ENCODE assay signal across 8 mouse cellular contexts in genomic region chr11:77492311-77492871, GRCm38 (mm10). TPM values are rescaled to one million over a fixed set of nuclear protein-coding genes. Genes with fewer than 3 reads are reported as not detected.
DNase-seq lines count a peak whose midpoint lies in the region; ATAC-seq and TF ChIP-seq lines count a peak whose summit lies in the region.
"Had no signal": no experiment of that assay in that cellular context is flagged by ENCODE, and none has a peak within 500 bp of the region (broad histone marks: within the 10 kb centered on the region; RNA-seq: fewer than 3 reads in every experiment).

No protein-coding gene starts in this region.

- peak overlapping the region; percentile 65 for H3K27ac ChIP-seq in bone marrow, adult 2 months (ENCODE audit: control insufficient read depth, insufficient read depth, low read depth, low read length, poor library complexity)
- H3K27ac ChIP-seq in forebrain, embryonic 12.5 days: peak overlapping the region; percentile 86
- no peak overlapping the region for H3K27ac ChIP-seq in neural tube, embryonic 12.5 days

- H3K36me3 ChIP-seq in forebrain, embryonic 12.5 days (replicated peaks): no peaks in the 10 kb centered on the region
- no peaks in the 10 kb centered on the region for H3K36me3 ChIP-seq in neural tube, embryonic 12.5 days

- no peaks in the 10 kb centered on the region for H3K27me3 ChIP-seq in forebrain, embryonic 12.5 days
- H3K27me3 ChIP-seq in neural tube, embryonic 12.5 days (replicated peaks): no peaks in the 10 kb centered on the region

- TF ChIP-seq CTCF in bone marrow, adult 2 months (IDR thresholded peaks at IDR 0.05; ENCODE audit: control insufficient read depth, insufficient read depth, low read length): no peak

- H3K4me1 ChIP-seq in bone marrow, adult 2 months (ENCODE audit: control insufficient read depth, insufficient read depth, low read length): peaks cover 5% of the 10 kb centered on the region; the same call in 1 of the 2 replicates
- peaks cover 72% of the 10 kb centered on the region for H3K4me1 ChIP-seq in forebrain, embryonic 12.5 days
- H3K4me1 ChIP-seq in neural tube, embryonic 12.5 days: peaks cover 62% of the 10 kb centered on the region

- no peak for ATAC-seq in forebrain, embryonic 12.5 days (ENCODE audit: low FRiP score)
- ATAC-seq in neural tube, embryonic 12.5 days (ENCODE audit: low FRiP score, low read depth): no peak
- ATAC-seq in inflammation-experienced regulatory T-cells, adult 6 months: no peak

- DNase-seq in layer of hippocampus, adult 9-11 months: peak; percentile 76
- DNase-seq in layer of hippocampus, adult 11-12 months (ENCODE audit: low spot score): no peak
- peak; percentile 43 for DNase-seq in left cerebral cortex, postnatal 4 days

- peak overlapping the region; percentile 96 for H3K9ac ChIP-seq in forebrain, embryonic 12.5 days
- H3K9ac ChIP-seq in neural tube, embryonic 12.5 days: peak overlapping the region; percentile 57; the same call in 1 of the 2 replicates

- H3K4me2 ChIP-seq in forebrain, embryonic 12.5 days: peak overlapping the region; percentile 77
- H3K4me2 ChIP-seq in neural tube, embryonic 12.5 days (replicated peaks): peak overlapping the region; percentile 68

- no peak for TF ChIP-seq POLR2A in bone marrow, adult 2 months (IDR thresholded peaks at IDR 0.05; ENCODE audit: borderline replicate concordance, control insufficient read depth, low read depth, low read length)

- intact Hi-C loops in left cerebral cortex, postnatal 4 days (cut with DNase I): no loop called here

- peak overlapping the region; percentile 84 for H3K4me3 ChIP-seq in bone marrow, adult 2 months (replicated peaks; ENCODE audit: control insufficient read depth, low read depth, low read length)
- H3K4me3 ChIP-seq in forebrain, embryonic 12.5 days (replicated peaks): peak overlapping the region; percentile 95
- peak overlapping the region; percentile 97 for H3K4me3 ChIP-seq in neural tube, embryonic 12.5 days

- H3K9me3 ChIP-seq in forebrain, embryonic 12.5 days: no peaks in the 10 kb centered on the region
- H3K9me3 ChIP-seq in neural tube, embryonic 12.5 days: no peaks in the 10 kb centered on the region

- 1% methylated on average over 15 of the region's 18 CpGs for WGBS in bone marrow, adult 2 months
- under 1% methylated on average over 18 of the region's 18 CpGs for WGBS in forebrain, embryonic 12.5 days
- under 1% methylated on average over 16 of the region's 18 CpGs for WGBS in neural tube, embryonic 12.5 days

RNA-seq across cellular contexts. Expression of gene Git1, which starts 1.0 kb away (rescaled TPM):
- polyA plus RNA-seq in bone marrow, adult 2 months (2011; ENCODE audit: insufficient read depth, insufficient read length, low replicate concordance, missing spikeins): 10.2 and 16.1 TPM in 2 replicates
- polyA plus RNA-seq in forebrain, embryonic 12.5 days (2016; fragmentation: Nextera tagmentation; extraction: Ambion mirVana): 14.6 and 14.8 TPM in 2 replicates
- total RNA-seq in left cerebral cortex, postnatal 4 days (2021): 100 to 1,000 TPM; 150 to 151 TPM
- polyA plus RNA-seq in neural tube, embryonic 12.5 days (2016; fragmentation: Nextera tagmentation; extraction: Ambion mirVana): 12.5 and 14.4 TPM in 2 replicates
- polyA plus RNA-seq in inflammation-experienced regulatory T-cells, adult 6 months (2017; shearing (Covaris generic)): 10 to 100 TPM in 2 of 3 experiments, 1 to 10 TPM in 1; 9.4 to 13.7 (median 11.0) TPM

RNA-seq across cellular contexts. Expression of gene Ankrd13b, which starts 2.9 kb away (rescaled TPM):
- polyA plus RNA-seq in bone marrow, adult 2 months (2011; ENCODE audit: insufficient read depth, insufficient read length, low replicate concordance, missing spikeins): 3.1 and 5.7 TPM in 2 replicates
- polyA plus RNA-seq in forebrain, embryonic 12.5 days (2016; fragmentation: Nextera tagmentation; extraction: Ambion mirVana): 23.0 and 25.1 TPM in 2 replicates
- total RNA-seq in left cerebral cortex, postnatal 4 days (2021): 100 to 1,000 TPM; 216 to 217 TPM
- polyA plus RNA-seq in neural tube, embryonic 12.5 days (2016; fragmentation: Nextera tagmentation; extraction: Ambion mirVana): 33.8 and 39.7 TPM in 2 replicates
- polyA plus RNA-seq in inflammation-experienced regulatory T-cells, adult 6 months (2017; shearing (Covaris generic)): 1 to 10 TPM in 1 of 3 experiments, under 1 TPM in 2; 0.39 to 1.6 (median 0.91) TPM

RNA-seq across cellular contexts. Expression of gene Abhd15, which starts 22.5 kb away (rescaled TPM):
- polyA plus RNA-seq in bone marrow, adult 2 months (2011; ENCODE audit: insufficient read depth, insufficient read length, low replicate concordance, missing spikeins): 0.61 and 5.6 TPM in 2 replicates
- 3.8 and 4.8 TPM in 2 replicates for polyA plus RNA-seq in forebrain, embryonic 12.5 days (2016; fragmentation: Nextera tagmentation; extraction: Ambion mirVana)
- under 1 TPM; 0.50 to 0.54 TPM for total RNA-seq in left cerebral cortex, postnatal 4 days (2021)
- polyA plus RNA-seq in neural tube, embryonic 12.5 days (2016; fragmentation: Nextera tagmentation; extraction: Ambion mirVana): 5.2 and 7.1 TPM in 2 replicates
- polyA plus RNA-seq in inflammation-experienced regulatory T-cells, adult 6 months (2017; shearing (Covaris generic)): 1 to 10 TPM in 2 of 3 experiments, under 1 TPM in 1; 0.88 to 3.8 (median 3.5) TPM

RNA-seq across cellular contexts. Expression of gene Trp53i13, which starts 23.4 kb away (rescaled TPM):
- 4.0 and 5.1 TPM in 2 replicates for polyA plus RNA-seq in bone marrow, adult 2 months (2011; ENCODE audit: insufficient read depth, insufficient read length, low replicate concordance, missing spikeins)
- polyA plus RNA-seq in forebrain, embryonic 12.5 days (2016; fragmentation: Nextera tagmentation; extraction: Ambion mirVana): 30.7 and 31.7 TPM in 2 replicates
- 1 to 10 TPM; 5.8 TPM for total RNA-seq in left cerebral cortex, postnatal 4 days (2021)
- 28.7 and 32.4 TPM in 2 replicates for polyA plus RNA-seq in neural tube, embryonic 12.5 days (2016; fragmentation: Nextera tagmentation; extraction: Ambion mirVana)
- 10 to 100 TPM in 1 of 3 experiments, 1 to 10 TPM in 2; 8.5 to 14.3 (median 8.7) TPM for polyA plus RNA-seq in inflammation-experienced regulatory T-cells, adult 6 months (2017; shearing (Covaris generic))

RNA-seq across cellular contexts. Expression of gene Gm10392, which starts 26.6 kb away (rescaled TPM):
- polyA plus RNA-seq in bone marrow, adult 2 months (2011; ENCODE audit: insufficient read depth, insufficient read length, low replicate concordance, missing spikeins): 0.56 and 0.87 TPM in 2 replicates
- polyA plus RNA-seq in forebrain, embryonic 12.5 days (2016; fragmentation: Nextera tagmentation; extraction: Ambion mirVana): 0.17 TPM in 1 of 2 replicates, not detected in the other
- total RNA-seq in left cerebral cortex, postnatal 4 days (2021): not detected
- polyA plus RNA-seq in neural tube, embryonic 12.5 days (2016; fragmentation: Nextera tagmentation; extraction: Ambion mirVana): 0.15 and 0.39 TPM in 2 replicates
- 1 to 10 TPM in 1 of 3 experiments, under 1 TPM in 2; 0.33 to 1.6 (median 0.74) TPM for polyA plus RNA-seq in inflammation-experienced regulatory T-cells, adult 6 months (2017; shearing (Covaris generic))
- polyA plus RNA-seq: gonadal fat pad, adult 2 months had no signal
